Mouse (Mus musculus): ENCODE results near the gene Kmt2d. TPM values are rescaled to one million over a fixed set of nuclear protein-coding genes. Genes with fewer than 3 reads are reported as not detected.

Kmt2d gene
- total and polyA plus RNA-seq, 3 experiments: 4.8 to 22.7 (median 14.1) TPM

DNA sequence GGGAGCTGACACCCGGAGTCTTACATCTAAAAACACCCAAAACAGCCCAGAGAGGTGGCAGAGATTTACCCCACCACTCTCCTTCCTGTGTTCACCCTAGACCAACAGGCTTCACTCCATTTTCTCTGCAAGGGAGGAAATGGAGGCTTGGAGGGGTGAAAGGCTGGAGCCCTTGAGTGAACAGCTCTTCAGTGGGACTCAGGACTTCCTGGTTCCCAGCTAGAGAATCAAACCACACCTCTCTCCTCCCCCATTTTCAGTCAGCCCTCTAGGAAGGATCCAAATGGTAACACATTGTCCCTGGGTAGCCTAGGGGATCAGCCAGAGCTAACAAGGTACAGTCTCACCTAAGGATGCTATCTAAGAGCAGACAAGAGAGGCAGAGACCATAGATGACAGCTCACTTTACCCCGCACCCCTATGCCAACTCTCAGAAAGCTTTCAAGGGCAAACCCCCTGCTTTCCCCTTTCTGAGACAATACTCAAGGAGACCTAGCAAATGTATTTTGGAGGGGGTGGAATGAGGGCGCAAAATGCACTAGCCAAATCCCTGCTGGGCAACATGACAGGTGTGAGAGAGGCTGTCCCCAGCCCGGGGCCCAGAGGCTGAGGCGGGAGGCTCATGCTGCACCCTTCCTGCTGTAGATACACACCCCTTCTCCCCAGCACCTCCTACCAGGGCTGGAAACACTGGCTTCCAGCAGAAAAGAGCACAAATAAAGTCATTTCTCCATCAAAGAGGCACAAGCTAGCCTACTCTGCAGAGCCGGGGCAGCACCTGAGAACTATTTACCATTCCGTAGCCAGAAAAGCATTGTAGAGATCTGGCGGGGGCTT, 1.4 kb downstream of the Kmt2d start (continued):
- TF ChIP-seq HCFC1 (IDR thresholded peaks at IDR 0.05; ENCODE audit: low read depth, low read length) (no peak), SIN3A (IDR thresholded peaks at IDR 0.05; ENCODE audit: low read length) (peak; percentile 63), ELF1 (IDR thresholded peaks at IDR 0.05; ENCODE audit: low read depth, low read length) (peak; percentile 69), USF1 (IDR thresholded peaks at IDR 0.05; ENCODE audit: low read depth, low read length) (no peak), USF2 (conservative IDR thresholded peaks at IDR 0.05; ENCODE audit: low read depth, low read length) (no peak)

DNA sequence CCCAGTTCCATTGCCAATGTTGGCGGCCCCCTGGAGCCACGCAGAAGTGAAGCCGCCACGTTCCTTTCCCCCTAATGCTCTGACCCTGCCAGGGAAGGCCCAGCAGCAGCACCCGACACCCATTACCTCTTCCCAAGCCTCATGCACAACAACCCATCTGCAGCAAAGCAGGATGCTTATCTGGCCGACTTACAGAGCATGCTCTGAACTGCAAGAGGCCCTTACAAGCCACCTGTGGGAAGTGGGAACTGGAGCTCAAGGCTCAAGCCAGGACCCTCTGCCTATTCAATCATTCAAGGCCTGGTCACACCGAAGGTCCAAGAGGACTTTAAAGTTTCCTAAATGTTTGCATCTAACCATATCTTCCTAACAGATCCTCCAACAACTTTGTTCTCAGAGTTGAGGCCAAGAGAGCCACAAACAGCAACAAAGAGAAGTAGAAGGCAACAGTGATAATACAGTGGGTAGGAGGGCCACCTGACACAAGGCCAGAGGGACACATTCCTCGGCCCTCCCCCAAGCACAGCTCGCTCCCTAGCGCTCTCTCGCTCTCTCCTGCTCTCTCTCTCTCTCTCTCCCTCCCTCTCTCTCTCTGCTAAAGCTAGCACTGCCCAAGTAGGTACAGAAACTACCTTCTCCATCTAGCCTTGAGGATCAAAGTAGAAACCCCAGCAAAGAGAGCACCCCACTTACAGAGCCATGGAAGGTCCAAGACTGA, 2.5 kb downstream of the Kmt2d start:
- H3K27ac ChIP-seq (ENCODE audit: insufficient read depth, low read depth): 0 out of 2 replicates have a peak overlapping the region, but pooled peaks have one; percentile 5
- H3K4me2 ChIP-seq (ENCODE audit: insufficient read depth, low read depth, poor library complexity, severe bottlenecking): peak overlapping the region; percentile 97
- TF ChIP-seq NRF1 (IDR thresholded peaks at IDR 0.05; ENCODE audit: low read depth, low read length) (no peak; the same call in 1 of the 2 replicates), ETS1 (conservative IDR thresholded peaks at IDR 0.05; ENCODE audit: low read depth, low read length) (no peak), SIN3A (IDR thresholded peaks at IDR 0.05; ENCODE audit: low read length) (no peak)
- in situ Hi-C loops (cut with MboI; ENCODE audit: low pct_ligation_motif_present, low pct_unique_long_range_greater_than_20kb, low sequenced_read_pairs): loop anchor here (5.0 kb wide), 1 partner anchor 36 kb away; the partner anchor contains the start of gene Prkag1
- H3K4me3 ChIP-seq (replicated peaks in 1 of 3; ENCODE audit: low read depth in 2 of 3, low read length in 2 of 3, poor library complexity in 1 of 3): peak overlapping the region; percentile 71 to 94 (median 86)
- dilution Hi-C loops (cut with MboI; ENCODE audit: extremely low pct_ligation_motif_present, extremely low pct_unique_long_range_greater_than_20kb, low sequenced_read_pairs): no loop called here
- H3K4me1 ChIP-seq (ENCODE audit: control insufficient read depth in 1 of 2, insufficient read depth in 2 of 2): peaks cover 6 to 36% of the 10 kb centered on the region in 2 experiments; a peak in 2 of 4 replicates
- no peak for DNase-seq (ENCODE audit: extremely low read depth)
- H3K9me3 ChIP-seq (replicated peaks; ENCODE audit: low read length): no peaks in the 10 kb centered on the region
- H3K79me2 ChIP-seq (replicated peaks; ENCODE audit: control insufficient read depth, extremely low read depth, insufficient read depth, poor library complexity, severe bottlenecking): peaks cover 64% of the 10 kb centered on the region
- H3K27me3 ChIP-seq (replicated peaks): no peaks in the 10 kb centered on the region
- peaks cover 32 to 40% of the 10 kb centered on the region in 2 experiments for H3K36me3 ChIP-seq (replicated peaks in 1 of 2; ENCODE audit: control insufficient read depth in 1 of 2, insufficient read depth in 1 of 2, low read length in 1 of 2)
- H3K9ac ChIP-seq (ENCODE audit: insufficient read depth, low read depth): peak overlapping the region; percentile 82

DNA sequence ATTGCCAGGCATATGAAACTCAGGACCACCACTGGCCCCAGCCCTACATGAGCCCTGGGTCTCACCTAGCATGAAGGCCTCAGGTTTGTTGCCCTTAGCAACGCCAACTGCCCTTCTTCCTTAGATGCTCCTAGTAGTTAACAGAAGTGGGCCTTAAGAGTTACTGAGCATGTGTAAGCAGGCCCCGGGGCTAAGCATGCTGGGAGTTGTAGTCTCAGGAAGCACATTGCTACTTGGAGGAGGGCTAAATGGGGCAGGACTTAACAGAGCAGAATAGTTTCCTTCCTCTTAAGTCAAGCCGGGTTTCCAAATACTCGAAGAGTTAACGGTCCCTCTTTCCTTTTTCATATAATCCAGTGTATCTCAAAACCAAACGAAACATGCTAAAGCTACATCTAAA, 3.7 kb downstream of the Kmt2d start:
- H3K27ac ChIP-seq (ENCODE audit: insufficient read depth, low read depth): no peak overlapping the region
- H3K4me2 ChIP-seq (ENCODE audit: insufficient read depth, low read depth, poor library complexity, severe bottlenecking): peak overlapping the region; percentile 97
- H3K9me3 ChIP-seq (replicated peaks; ENCODE audit: low read length): no peaks in the 10 kb centered on the region
- H3K79me2 ChIP-seq (replicated peaks; ENCODE audit: control insufficient read depth, extremely low read depth, insufficient read depth, poor library complexity, severe bottlenecking): peaks cover 64% of the 10 kb centered on the region
- in situ Hi-C loops (cut with MboI; ENCODE audit: low pct_ligation_motif_present, low pct_unique_long_range_greater_than_20kb, low sequenced_read_pairs) (loop anchor here (5.0 kb wide), 1 partner anchor 35 kb away; the partner anchor contains the start of gene Prkag1), dilution Hi-C loops (cut with MboI; ENCODE audit: extremely low pct_ligation_motif_present, extremely low pct_unique_long_range_greater_than_20kb, low sequenced_read_pairs) (no loop called here)
- peaks cover 6 to 30% of the 10 kb centered on the region in 2 experiments; a peak in 2 of 4 replicates for H3K4me1 ChIP-seq (ENCODE audit: control insufficient read depth in 1 of 2, insufficient read depth in 2 of 2)
- H3K36me3 ChIP-seq (replicated peaks in 1 of 2; ENCODE audit: control insufficient read depth in 1 of 2, insufficient read depth in 1 of 2, low read length in 1 of 2): peaks cover 44 to 52% of the 10 kb centered on the region in 2 experiments
- H3K27me3 ChIP-seq (replicated peaks): no peaks in the 10 kb centered on the region
- DNase-seq (ENCODE audit: extremely low read depth): peak; percentile 88
- H3K4me3 ChIP-seq (replicated peaks in 1 of 3; ENCODE audit: low read depth in 2 of 3, low read length in 2 of 3, poor library complexity in 1 of 3): peak overlapping the region; percentile 40 to 94 (median 86)
- peak overlapping the region; percentile 82; the same call in 1 of the 2 replicates for H3K9ac ChIP-seq (ENCODE audit: insufficient read depth, low read depth)
- no peak for TF ChIP-seq ZC3H11A (IDR thresholded peaks at IDR 0.05; ENCODE audit: low read depth, low read length)
- peak; percentile 90 for TF ChIP-seq ELF1 (IDR thresholded peaks at IDR 0.05; ENCODE audit: low read depth, low read length)
- TF ChIP-seq JUN (IDR thresholded peaks at IDR 0.05; ENCODE audit: insufficient read depth, low read depth, low read length): no peak
- TF ChIP-seq USF1 (IDR thresholded peaks at IDR 0.05; ENCODE audit: low read depth, low read length): no peak
- TF ChIP-seq BHLHE40 (IDR thresholded peaks at IDR 0.05; ENCODE audit: low read depth, low read length): no peak
- no peak for TF ChIP-seq EP300 (IDR thresholded peaks at IDR 0.05; ENCODE audit: low read length)
- TF ChIP-seq JUND (conservative IDR thresholded peaks at IDR 0.05; ENCODE audit: low read depth, low read length): no peak
- no peak for TF ChIP-seq PAX5 (IDR thresholded peaks at IDR 0.05; ENCODE audit: low read length)
- TF ChIP-seq POLR2A (IDR thresholded peaks at IDR 0.05; ENCODE audit: low read depth, low read length): peak; percentile 23; the same call in 1 of the 2 replicates
- TF ChIP-seq MAZ (IDR thresholded peaks at IDR 0.05; ENCODE audit: low read depth, low read length): no peak
- no peak for TF ChIP-seq ZKSCAN1 (IDR thresholded peaks at IDR 0.05; ENCODE audit: borderline replicate concordance, low read depth, low read length)
- TF ChIP-seq GABPA (IDR thresholded peaks at IDR 0.05; ENCODE audit: insufficient replicate concordance, low read depth, low read length): peak; percentile 32; the same call in 1 of the 2 replicates
- no peak for TF ChIP-seq ETS1 (conservative IDR thresholded peaks at IDR 0.05; ENCODE audit: low read depth, low read length)
- TF ChIP-seq MEF2A (IDR thresholded peaks at IDR 0.05; ENCODE audit: borderline replicate concordance, low read depth, low read length): no peak
- TF ChIP-seq RAD21 (IDR thresholded peaks at IDR 0.05; ENCODE audit: low read depth, low read length): no peak
- no peak for TF ChIP-seq E2F4 (IDR thresholded peaks at IDR 0.05; ENCODE audit: insufficient replicate concordance, low read depth, low read length)
- TF ChIP-seq IRF4 (IDR thresholded peaks at IDR 0.05; ENCODE audit: low read depth, low read length): no peak
- no peak for TF ChIP-seq POLR2AphosphoS2 (IDR thresholded peaks at IDR 0.05; ENCODE audit: low read depth, low read length)
- no peak for TF ChIP-seq MAFK (IDR thresholded peaks at IDR 0.05; ENCODE audit: insufficient replicate concordance, low read length)
- peak; percentile 49; the same call in 1 of the 2 replicates for TF ChIP-seq TBP (conservative IDR thresholded peaks at IDR 0.05; ENCODE audit: low read depth, low read length)
- TF ChIP-seq USF2 (conservative IDR thresholded peaks at IDR 0.05; ENCODE audit: low read depth, low read length): no peak
- TF ChIP-seq NRF1 (IDR thresholded peaks at IDR 0.05; ENCODE audit: low read depth, low read length): peak; percentile 91
- no peak for TF ChIP-seq SMC3 (IDR thresholded peaks at IDR 0.05; ENCODE audit: low read depth, low read length)
